Mouse (Mus musculus) megakaryocyte, embryonic 14.5 days (primary cell): Measurements from ENCODE around the gene Vkorc1l1.

ENCODE experiments used
- FLI1 ChIP-seq: IDR thresholded peaks from 2 replicates; pipeline ENCODE4 v1.6.1; 2012; ENCODE audit warnings: low read length, inconsistent platforms, mixed read lengths
- GATA1 ChIP-seq: IDR thresholded peaks from 3 replicates; pipeline ENCODE4 v1.6.1; 2012; ENCODE audit warnings: mixed read lengths, low read length, inconsistent platforms, borderline replicate concordance

DNA sequence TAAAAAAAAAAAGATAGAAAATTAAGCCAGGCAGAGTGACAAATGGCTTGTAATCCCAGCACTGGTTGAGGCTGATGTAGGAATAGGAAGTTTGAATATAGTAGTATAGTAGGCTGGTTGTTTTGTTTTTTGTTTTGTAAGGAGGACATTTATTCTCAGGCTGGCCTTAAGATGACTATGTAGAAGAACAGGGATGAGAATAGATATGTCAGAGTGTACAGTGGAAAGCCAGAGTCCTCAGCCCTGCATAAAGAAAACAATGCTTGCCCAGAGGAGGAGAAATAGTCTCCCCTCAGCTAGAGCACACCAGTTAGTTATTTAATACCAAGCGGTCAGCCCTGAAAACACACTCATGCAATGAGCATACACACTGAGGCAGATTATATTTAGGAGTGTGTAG, 43.3 kb upstream of the Vkorc1l1 start, which contains the start of gene Phkg1:
- TF ChIP-seq GATA1: no peak
- no peak for TF ChIP-seq FLI1
